ENCODE assay signal across 21 mouse cellular contexts in genomic region chr15:8661856-8662255, GRCm38 (mm10). TPM values are rescaled to one million over a fixed set of nuclear protein-coding genes. Genes with fewer than 3 reads are reported as not detected.
DNase-seq lines count a peak whose midpoint lies in the region; ATAC-seq lines count a peak whose summit lies in the region.
"Had no signal": no experiment of that assay in that cellular context is flagged by ENCODE, and none has a peak within 500 bp of the region (broad histone marks: within the 10 kb centered on the region; RNA-seq: fewer than 3 reads in every experiment).

No protein-coding gene starts in this region.

- H3K4me2 ChIP-seq in forebrain, embryonic 14.5 days (ENCODE audit: low read length) = no peak overlapping the region
- H3K4me2 ChIP-seq in liver, embryonic 11.5 days = peak overlapping the region; percentile 48
- peak overlapping the region; percentile 4 for H3K4me2 ChIP-seq in liver, embryonic 13.5 days
- H3K4me2 ChIP-seq: heart, embryonic 11.5 days; kidney, embryonic 15.5 days; midbrain, embryonic 13.5 days had no signal

- DNase-seq in forebrain, embryonic 10.5 days (ENCODE audit: extremely low spot score, low spot score) = no peak
- no peak for DNase-seq in forebrain, embryonic 14.5 days (ENCODE audit: low spot score)
- DNase-seq in liver, embryonic 11.5 days (ENCODE audit: low spot score) = no peak
- DNase-seq in liver (no peak), MN1 (ENCODE audit: low spot score) (no peak)
- DNase-seq in liver, embryonic 13.5 days = peak; percentile 13
- no peak for DNase-seq in gastrocnemius, postnatal 10 days
- DNase-seq: adrenal gland, postnatal 25 days; cerebellum, adult 2 months; cerebellum, postnatal 36 days; gastrocnemius, postnatal 36 days; right cerebral cortex, postnatal 25 days had no signal

- no peak overlapping the region for H3K4me3 ChIP-seq in forebrain, embryonic 10.5 days
- no peak overlapping the region for H3K4me3 ChIP-seq in forebrain, embryonic 14.5 days (ENCODE audit: low read depth, low read length)
- no peak overlapping the region for H3K4me3 ChIP-seq in liver, embryonic 11.5 days (ENCODE audit: low read depth, low read length)
- H3K4me3 ChIP-seq in liver, embryonic 13.5 days (replicated peaks) = no peak overlapping the region
- H3K4me3 ChIP-seq: kidney, embryonic 15.5 days; midbrain, embryonic 13.5 days had no signal

- H3K27ac ChIP-seq in forebrain, embryonic 10.5 days = peak overlapping the region; percentile 35; the same call in 1 of the 2 replicates
- H3K27ac ChIP-seq in forebrain, embryonic 14.5 days (ENCODE audit: low read depth, low read length) = no peak overlapping the region
- H3K27ac ChIP-seq in liver, embryonic 11.5 days (ENCODE audit: low read depth, low read length) = no peak overlapping the region
- H3K27ac ChIP-seq in liver, embryonic 13.5 days = no peak overlapping the region
- H3K27ac ChIP-seq: kidney, embryonic 15.5 days; macrophage; midbrain, embryonic 13.5 days had no signal

- no peaks in the 10 kb centered on the region for H3K9me3 ChIP-seq in forebrain, embryonic 10.5 days
- H3K9me3 ChIP-seq in forebrain, embryonic 14.5 days (replicated peaks; ENCODE audit: control insufficient read depth, low read length) = no peaks in the 10 kb centered on the region
- H3K9me3 ChIP-seq in liver, embryonic 11.5 days (ENCODE audit: control insufficient read depth, low read length) = no peaks in the 10 kb centered on the region
- no peaks in the 10 kb centered on the region for H3K9me3 ChIP-seq in liver, embryonic 13.5 days (replicated peaks)
- H3K9me3 ChIP-seq: kidney, embryonic 15.5 days; midbrain, embryonic 13.5 days had no signal

- 75% methylated on average over 6 of the region's 6 CpGs for WGBS in forebrain, embryonic 10.5 days
- 80% methylated on average over 6 of the region's 6 CpGs for WGBS in forebrain, embryonic 14.5 days
- 10% methylated on average over 6 of the region's 6 CpGs for WGBS in liver, embryonic 11.5 days
- WGBS in liver, embryonic 13.5 days (ENCODE audit: insufficient replicate concordance) = 3% methylated on average over 6 of the region's 6 CpGs

- H3K4me1 ChIP-seq in forebrain, embryonic 10.5 days = peaks cover 58% of the 10 kb centered on the region
- peaks cover 39% of the 10 kb centered on the region for H3K4me1 ChIP-seq in forebrain, embryonic 14.5 days (ENCODE audit: control insufficient read depth, insufficient read depth, low read length)
- peaks cover 14% of the 10 kb centered on the region for H3K4me1 ChIP-seq in liver, embryonic 11.5 days (replicated peaks; ENCODE audit: control insufficient read depth, insufficient read depth, low read length)
- H3K4me1 ChIP-seq in liver, embryonic 13.5 days (replicated peaks) = peaks cover 28% of the 10 kb centered on the region

- H3K36me3 ChIP-seq in forebrain, embryonic 10.5 days (replicated peaks) = no peaks in the 10 kb centered on the region
- H3K36me3 ChIP-seq in forebrain, embryonic 14.5 days (ENCODE audit: control insufficient read depth, insufficient read depth, low read length) = no peaks in the 10 kb centered on the region
- no peaks in the 10 kb centered on the region for H3K36me3 ChIP-seq in liver, embryonic 11.5 days (ENCODE audit: control insufficient read depth, insufficient read depth, low read length)
- H3K36me3 ChIP-seq in liver, embryonic 13.5 days = no peaks in the 10 kb centered on the region
- H3K36me3 ChIP-seq: kidney, embryonic 15.5 days; midbrain, embryonic 13.5 days had no signal

- peaks cover 7% of the 10 kb centered on the region; the same call in 1 of the 2 replicates for H3K27me3 ChIP-seq in forebrain, embryonic 10.5 days (ENCODE audit: poor library complexity, severe bottlenecking)
- H3K27me3 ChIP-seq in forebrain, embryonic 14.5 days (replicated peaks; ENCODE audit: control insufficient read depth, insufficient read depth, low read length) = no peaks in the 10 kb centered on the region
- 0 out of 2 replicates have a peak, but pooled peaks cover 10% of the 10 kb centered on the region for H3K27me3 ChIP-seq in liver, embryonic 11.5 days (replicated peaks; ENCODE audit: control insufficient read depth, insufficient read depth, low read length)
- H3K27me3 ChIP-seq in liver, embryonic 13.5 days = peaks cover 18% of the 10 kb centered on the region
- H3K27me3 ChIP-seq: kidney, embryonic 15.5 days; midbrain, embryonic 13.5 days had no signal

- ATAC-seq in forebrain, embryonic 14.5 days = no peak
- ATAC-seq in liver, embryonic 11.5 days (replicated peaks; ENCODE audit: low FRiP score) = peak; percentile 79
- peak; percentile 80 for ATAC-seq in liver, embryonic 13.5 days (ENCODE audit: low read depth)
- ATAC-seq in CD4-positive, CD25-positive, alpha-beta regulatory T cell, adult 4 months = no peak
- ATAC-seq: forebrain, embryonic 16.5 days; hindbrain, postnatal 0 days; intestine, postnatal 0 days; midbrain, embryonic 13.5 days had no signal

- H3K9ac ChIP-seq in forebrain, embryonic 14.5 days (ENCODE audit: low read length) = no peak overlapping the region
- no peak overlapping the region for H3K9ac ChIP-seq in liver, embryonic 11.5 days (ENCODE audit: low read depth, low read length)
- H3K9ac ChIP-seq in liver, embryonic 13.5 days = no peak overlapping the region
- H3K9ac ChIP-seq: kidney, embryonic 15.5 days; midbrain, embryonic 13.5 days had no signal

RNA-seq across cellular contexts. Expression of gene Slc1a3, which starts 48.7 kb away (rescaled TPM):
- polyA plus RNA-seq in forebrain, embryonic 10.5 days (2016; fragmentation: Nextera tagmentation; extraction: Ambion mirVana) = 27.0 and 29.0 TPM in 2 replicates
- 102 and 128 TPM in 2 replicates for polyA plus RNA-seq in forebrain, embryonic 14.5 days (2014; fragmentation: Nextera tagmentation; extraction: Ambion mirVana)
- polyA plus RNA-seq in liver, embryonic 11.5 days (2014; fragmentation: Nextera tagmentation; extraction: Ambion mirVana) = 7.3 and 9.0 TPM in 2 replicates
- 1.3 and 1.5 TPM in 2 replicates for polyA plus RNA-seq in liver, embryonic 13.5 days (2015; fragmentation: Nextera tagmentation; extraction: Ambion mirVana)
- polyA plus RNA-seq in CD4-positive, CD25-positive, alpha-beta regulatory T cell, adult 4 months (2017; shearing (Covaris generic)) = under 1 TPM in 1 of 2 experiments, not detected in 1; 0.24 TPM
- 1 to 10 TPM; 3.7 to 4.3 TPM for total RNA-seq in gastrocnemius, postnatal 10 days (2021)
- total RNA-seq: neutrophil, adult 5-6 weeks had no signal

Comparison
In these comparisons a context has a peak if more than half of its experiments do, and no peak if none do; other contexts are left out.
1. ATAC-seq: peak in liver, embryonic 11.5 days (single experiment) and liver, embryonic 13.5 days (single experiment); none in forebrain, embryonic 14.5 days (single experiment) and CD4-positive, CD25-positive, alpha-beta regulatory T cell, adult 4 months (single experiment).